Mouse (Mus musculus): ENCODE results near the gene Ywhag. TPM values are rescaled to one million over a fixed set of nuclear protein-coding genes. Genes with fewer than 3 reads are reported as not detected.
A peak's percentile ranks its signal among the peaks of the same experiment; 100 is the strongest.

Ywhag gene
- polyA plus RNA-seq, 1 experiment from 2014 or later, result 154 TPM

DNA sequence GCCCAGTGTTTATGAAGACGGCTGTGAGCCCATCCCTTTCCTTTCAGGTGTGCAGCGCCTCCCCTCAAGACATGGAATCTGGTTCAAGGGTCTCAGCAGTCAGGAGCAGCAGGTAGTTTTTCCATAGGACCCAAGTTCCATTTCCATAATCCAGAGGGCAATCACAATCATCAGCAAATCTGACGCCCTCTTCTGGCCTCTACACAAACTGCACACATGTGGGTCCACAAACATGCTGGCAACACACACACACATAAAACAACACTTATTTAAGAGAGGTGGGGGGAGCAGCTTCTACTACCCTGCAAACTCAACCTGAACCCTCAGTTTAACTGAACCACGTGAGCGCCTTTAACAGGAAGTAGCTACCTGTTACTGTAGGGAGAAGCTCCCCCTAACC, 15.8 kb downstream of the Ywhag start:
- Histone ChIP-seq H3K27me3 (replicated peaks) (no peaks in the 10 kb centered on the region), H3K9ac (no peak overlapping the region), H3K4me1 (replicated peaks) (0 out of 2 replicates have a peak, but pooled peaks cover 6% of the 10 kb centered on the region), H3K27ac (no peak overlapping the region), H3K4me2 (replicated peaks) (no peak overlapping the region), H3K36me3 (peaks cover 39% of the 10 kb centered on the region), H3K9me3 (no peaks in the 10 kb centered on the region), H3K4me3 (replicated peaks) (no peak overlapping the region)
- WGBS, result 93% methylated on average over 5 of the region's 5 CpGs
- no peak for ATAC-seq

DNA sequence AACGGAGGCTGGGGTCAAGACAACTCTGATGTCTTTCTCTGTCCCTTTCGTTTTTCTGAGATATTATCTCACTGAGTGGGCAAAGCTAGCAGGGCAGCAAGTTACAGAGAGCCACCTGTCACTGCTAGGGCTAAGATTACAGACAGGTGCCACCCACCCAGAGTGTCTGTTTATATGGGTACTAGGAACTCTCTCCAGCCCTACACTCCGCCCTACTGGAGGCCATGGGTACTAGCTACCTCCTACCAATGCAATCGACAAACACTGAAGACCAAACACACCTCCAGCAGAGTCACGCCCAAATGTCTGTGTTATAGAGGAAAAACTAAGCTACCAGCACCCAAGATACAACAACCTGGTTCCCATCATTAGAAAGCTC, 16.4 kb downstream of the Ywhag start:
- Histone ChIP-seq H3K4me1 (replicated peaks) (0 out of 2 replicates have a peak, but pooled peaks cover 6% of the 10 kb centered on the region), H3K4me3 (replicated peaks) (no peak overlapping the region), H3K36me3 (peaks cover 39% of the 10 kb centered on the region), H3K27me3 (replicated peaks) (no peaks in the 10 kb centered on the region), H3K4me2 (replicated peaks) (no peak overlapping the region), H3K9ac (no peak overlapping the region), H3K9me3 (no peaks in the 10 kb centered on the region), H3K27ac (no peak overlapping the region)
- WGBS, result 89% methylated on average over 5 of the region's 5 CpGs
- no peak for ATAC-seq

DNA sequence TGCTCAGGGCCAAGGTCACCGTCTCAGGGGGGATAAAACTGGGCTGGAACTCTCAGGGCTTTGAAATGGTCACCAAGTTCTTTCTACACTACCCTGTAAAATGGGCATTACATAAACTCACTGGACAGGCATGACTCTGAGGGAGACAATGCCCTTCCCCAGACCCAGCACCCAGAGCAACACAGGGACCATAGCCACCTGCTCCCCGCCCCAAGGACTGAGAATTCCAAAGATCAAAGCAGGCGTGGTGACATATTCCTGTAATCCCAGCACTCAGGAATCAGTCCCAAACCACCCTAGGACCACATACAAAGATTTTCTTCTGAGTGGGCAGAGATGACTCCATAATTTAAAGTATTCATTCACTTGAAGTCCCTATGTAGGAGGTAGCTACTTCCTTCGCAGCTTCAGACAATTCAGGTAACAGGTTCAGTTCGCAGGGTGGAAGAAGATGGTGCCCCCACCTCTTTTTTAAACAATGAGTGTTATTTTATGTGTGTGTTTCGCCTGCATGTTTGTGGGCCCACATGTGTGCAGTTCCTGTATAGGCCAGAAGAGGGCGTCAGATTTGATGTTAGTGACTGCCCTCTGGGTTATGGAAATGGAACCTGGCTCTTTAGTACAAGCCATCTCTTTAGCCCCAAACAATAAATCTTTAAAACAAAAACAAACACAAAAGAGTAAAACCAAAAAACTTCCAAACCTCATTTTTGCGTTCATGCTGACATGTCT, 16.9 kb downstream of the Ywhag start:
- 92% methylated on average over 8 of the region's 8 CpGs for WGBS
- no peak overlapping the region for H3K4me2 ChIP-seq (replicated peaks)
- H3K9ac ChIP-seq, result no peak overlapping the region
- no peak for ATAC-seq
- no peaks in the 10 kb centered on the region for H3K27me3 ChIP-seq (replicated peaks)
- no peak overlapping the region for H3K27ac ChIP-seq
- no peak overlapping the region for H3K4me3 ChIP-seq (replicated peaks)
- peaks cover 39% of the 10 kb centered on the region for H3K36me3 ChIP-seq
- H3K9me3 ChIP-seq, result no peaks in the 10 kb centered on the region
- 0 out of 2 replicates have a peak, but pooled peaks cover 6% of the 10 kb centered on the region for H3K4me1 ChIP-seq (replicated peaks)

DNA sequence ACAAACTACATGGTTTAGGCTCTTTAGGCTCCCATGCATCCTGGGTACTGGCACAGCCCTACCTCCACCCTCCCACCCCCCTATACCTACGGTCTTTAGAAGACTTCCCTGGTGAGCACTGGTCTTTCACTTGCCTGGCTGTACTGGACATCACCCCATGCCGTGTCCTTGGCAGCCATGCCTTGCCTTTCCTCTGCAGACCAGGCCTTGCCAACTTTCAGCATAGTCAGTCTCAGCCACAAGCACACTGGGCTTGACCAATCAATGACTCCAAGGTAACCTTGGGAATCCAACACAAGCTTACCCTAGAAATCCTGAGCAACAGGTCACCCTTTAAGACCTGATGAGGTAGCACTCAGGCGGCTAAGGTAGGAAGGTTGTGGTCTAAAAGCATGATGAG, 17.8 kb downstream of the Ywhag start:
- ATAC-seq, result no peak
- Histone ChIP-seq H3K27ac (no peak overlapping the region), H3K9ac (no peak overlapping the region), H3K4me3 (replicated peaks) (no peak overlapping the region), H3K4me2 (replicated peaks) (no peak overlapping the region), H3K4me1 (replicated peaks) (0 out of 2 replicates have a peak, but pooled peaks cover 6% of the 10 kb centered on the region), H3K36me3 (peaks cover 31% of the 10 kb centered on the region), H3K9me3 (no peaks in the 10 kb centered on the region), H3K27me3 (replicated peaks) (no peaks in the 10 kb centered on the region)
- WGBS, result 84% methylated on average over 3 of the region's 3 CpGs

DNA sequence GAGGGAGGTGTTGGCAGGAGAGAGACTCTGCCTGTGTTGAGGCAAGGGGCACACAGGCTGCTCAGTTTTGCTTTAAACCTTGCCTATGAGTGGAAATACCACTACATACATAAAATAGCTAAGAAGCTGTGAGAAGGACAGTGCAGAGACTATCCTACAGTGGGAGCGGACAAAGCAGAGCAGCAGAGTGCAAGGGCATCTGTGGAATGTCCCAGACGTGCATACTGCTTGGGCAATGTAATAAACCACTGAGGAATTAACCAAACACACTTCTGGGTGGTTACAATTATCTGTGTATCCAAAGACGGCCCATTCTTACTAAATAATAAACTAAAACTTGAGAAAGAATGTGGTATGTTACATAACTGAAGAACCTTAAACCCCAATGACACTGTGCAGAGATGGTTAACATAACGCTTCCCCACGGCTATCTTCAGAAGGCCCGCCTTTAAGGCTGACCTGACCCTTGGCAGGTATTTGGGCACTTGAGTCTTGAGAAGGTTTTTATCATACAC, 18.3 kb downstream of the Ywhag start:
- ATAC-seq, result peak; percentile 63

DNA sequence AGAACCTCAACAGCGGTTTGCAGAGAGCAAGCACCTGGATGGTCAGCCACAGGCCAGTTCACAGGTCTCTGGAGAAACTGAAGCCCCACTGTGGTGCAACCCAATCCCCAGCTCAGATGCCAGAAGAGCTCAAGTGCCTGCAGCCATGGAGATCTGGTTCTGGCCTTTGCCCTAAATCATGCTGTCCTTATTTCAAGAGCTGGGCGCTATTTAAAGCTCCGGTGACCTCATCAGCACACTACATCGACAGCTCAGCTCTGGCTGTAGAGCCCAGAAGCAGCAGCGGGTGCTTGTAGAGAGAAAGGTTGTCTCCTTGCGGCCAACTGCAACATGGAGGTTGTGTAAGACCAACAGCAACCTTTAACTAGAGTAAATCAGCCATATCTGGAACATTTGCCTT, 20.3 kb downstream of the Ywhag start:
- 74% methylated on average over 6 of the region's 6 CpGs for WGBS
- Histone ChIP-seq H3K4me1 (replicated peaks) (0 out of 2 replicates have a peak, but pooled peaks cover 6% of the 10 kb centered on the region), H3K4me2 (replicated peaks) (no peak overlapping the region), H3K4me3 (replicated peaks) (no peak overlapping the region), H3K27ac (no peak overlapping the region), H3K27me3 (replicated peaks) (no peaks in the 10 kb centered on the region), H3K9me3 (no peaks in the 10 kb centered on the region), H3K36me3 (peaks cover 36% of the 10 kb centered on the region), H3K9ac (no peak overlapping the region)
- ATAC-seq, result no peak

More for the DNA sequence above, 18.3 kb downstream of the Ywhag start:
- Histone ChIP-seq H3K4me1 (replicated peaks) (0 out of 2 replicates have a peak, but pooled peaks cover 6% of the 10 kb centered on the region), H3K4me3 (replicated peaks) (no peak overlapping the region), H3K9ac (no peak overlapping the region), H3K4me2 (replicated peaks) (no peak overlapping the region), H3K27ac (0 out of 2 replicates have a peak overlapping the region, but pooled peaks have one; percentile 20), H3K27me3 (replicated peaks) (no peaks in the 10 kb centered on the region), H3K36me3 (peaks cover 31% of the 10 kb centered on the region), H3K9me3 (no peaks in the 10 kb centered on the region)
- WGBS, result 52% methylated on average over 6 of the region's 6 CpGs

DNA sequence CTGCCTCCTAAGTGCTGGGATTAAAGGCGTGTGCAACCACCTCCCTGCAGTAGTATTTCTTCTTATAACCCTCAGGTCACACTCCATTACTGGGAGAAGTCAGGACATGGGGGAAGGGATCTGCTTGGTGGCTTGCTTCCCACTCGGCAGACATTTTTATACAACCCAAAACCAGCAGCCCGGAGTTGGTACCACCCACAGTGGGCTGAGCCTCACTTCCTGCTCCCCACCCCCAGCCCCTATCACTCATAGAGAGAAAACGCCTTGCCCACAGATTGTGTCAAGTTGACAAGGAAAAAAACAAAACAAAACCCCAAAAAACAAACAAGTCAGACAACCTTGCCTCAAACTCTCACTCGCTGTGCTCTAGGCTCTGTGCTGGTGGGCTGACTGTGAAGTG, 21.2 kb downstream of the Ywhag start:
- peaks cover 37% of the 10 kb centered on the region for H3K36me3 ChIP-seq

DNA sequence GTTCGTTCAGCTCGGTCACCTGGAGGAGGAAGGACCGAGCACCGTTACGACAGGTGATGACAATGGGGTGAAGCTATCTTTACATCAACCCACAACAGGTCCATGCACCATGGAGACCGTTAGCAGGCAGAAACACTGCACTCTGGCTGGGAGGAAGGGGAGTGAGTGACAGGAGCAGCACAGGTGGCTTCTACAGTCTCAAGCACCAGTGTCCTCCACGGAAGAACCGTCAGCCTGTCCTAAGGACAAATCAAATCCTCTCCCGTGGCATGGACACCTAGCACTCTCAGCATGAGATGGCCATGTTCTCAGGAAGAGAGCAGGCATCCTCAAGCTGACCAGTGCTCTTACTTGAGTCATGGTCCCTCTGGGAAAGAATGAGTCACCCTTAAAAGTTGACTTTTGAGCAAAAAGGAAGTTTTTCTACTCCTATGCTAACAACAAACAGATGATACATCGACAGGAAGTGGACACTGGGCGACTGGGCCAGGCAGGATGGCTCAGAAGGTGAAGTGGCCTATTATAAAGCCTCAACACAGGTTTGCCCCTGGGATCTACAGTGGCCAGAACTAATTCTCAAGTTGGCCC, 22.7 kb downstream of the Ywhag start:
- 85% methylated on average over 11 of the region's 11 CpGs for WGBS
- no peak overlapping the region for H3K27ac ChIP-seq
- H3K27me3 ChIP-seq (replicated peaks), result no peaks in the 10 kb centered on the region
- H3K9me3 ChIP-seq, result no peaks in the 10 kb centered on the region
- peaks cover 37% of the 10 kb centered on the region for H3K36me3 ChIP-seq
- no peak for ATAC-seq
- H3K4me1 ChIP-seq (replicated peaks), result 0 out of 2 replicates have a peak, but pooled peaks cover 14% of the 10 kb centered on the region
- H3K4me2 ChIP-seq (replicated peaks), result no peak overlapping the region
- H3K9ac ChIP-seq, result no peak overlapping the region
- no peak overlapping the region for H3K4me3 ChIP-seq (replicated peaks)

More for the DNA sequence above, 21.2 kb downstream of the Ywhag start:
- Histone ChIP-seq H3K27me3 (replicated peaks) (no peaks in the 10 kb centered on the region), H3K4me1 (replicated peaks) (0 out of 2 replicates have a peak, but pooled peaks cover 6% of the 10 kb centered on the region), H3K9ac (no peak overlapping the region), H3K4me2 (replicated peaks) (no peak overlapping the region), H3K4me3 (replicated peaks) (no peak overlapping the region), H3K27ac (no peak overlapping the region), H3K9me3 (no peaks in the 10 kb centered on the region)
- WGBS, result 64% methylated on average over 5 of the region's 5 CpGs
- no peak for ATAC-seq

DNA sequence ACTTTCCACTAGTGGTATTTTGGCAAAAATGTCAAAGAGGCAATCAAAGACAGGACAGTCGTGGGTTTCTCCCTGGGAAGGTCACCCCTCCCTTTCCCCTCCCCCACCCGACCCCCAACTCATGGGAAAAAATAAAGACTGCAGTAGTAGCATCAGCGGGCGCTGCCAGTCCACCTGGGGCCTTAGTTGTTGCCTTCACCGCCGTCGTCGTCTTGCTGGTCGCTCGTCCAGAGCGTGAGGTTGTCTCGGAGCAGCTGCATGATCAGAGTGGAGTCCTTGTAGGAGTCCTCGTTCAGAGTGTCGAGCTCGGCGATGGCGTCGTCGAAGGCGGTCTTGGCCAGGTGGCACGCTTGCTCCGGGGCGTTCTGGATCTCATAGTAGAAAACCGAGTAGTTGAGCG, 23.6 kb downstream of the Ywhag start:
- H3K36me3 ChIP-seq, result peaks cover 36% of the 10 kb centered on the region

DNA sequence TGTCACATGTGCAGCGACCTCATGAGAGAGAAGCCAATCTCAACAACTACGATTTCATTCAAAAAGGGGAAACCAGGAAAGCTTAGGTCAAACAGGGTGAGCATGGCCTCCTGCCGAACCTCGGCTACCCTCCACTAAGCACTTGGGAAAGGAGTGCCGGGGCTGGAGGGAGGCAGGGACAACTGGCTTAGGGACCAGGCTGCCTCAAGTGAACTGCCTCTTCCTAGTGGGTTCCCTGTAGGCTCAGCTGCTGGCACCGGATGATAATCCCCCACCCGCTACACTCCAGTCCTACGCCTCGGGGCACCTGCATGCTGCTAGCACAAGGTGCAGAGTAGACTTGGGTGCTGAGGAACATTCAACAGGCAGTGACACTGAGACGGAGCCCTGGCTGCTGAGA, 24.8 kb downstream of the Ywhag start:
- no peak for ATAC-seq
- H3K9ac ChIP-seq, result no peak overlapping the region
- no peak overlapping the region for H3K4me3 ChIP-seq (replicated peaks)
- no peak overlapping the region for H3K27ac ChIP-seq
- WGBS, result 90% methylated on average over 10 of the region's 10 CpGs
- peaks cover 34% of the 10 kb centered on the region for H3K36me3 ChIP-seq
- no peak overlapping the region for H3K4me2 ChIP-seq (replicated peaks)
- H3K4me1 ChIP-seq (replicated peaks), result peaks cover 12% of the 10 kb centered on the region; the same call in 1 of the 2 replicates
- no peaks in the 10 kb centered on the region for H3K9me3 ChIP-seq
- no peaks in the 10 kb centered on the region for H3K27me3 ChIP-seq (replicated peaks)

More for the DNA sequence above, 23.6 kb downstream of the Ywhag start:
- 91% methylated on average over 25 of the region's 25 CpGs for WGBS
- Histone ChIP-seq H3K9ac (no peak overlapping the region), H3K27me3 (replicated peaks) (no peaks in the 10 kb centered on the region), H3K4me2 (replicated peaks) (no peak overlapping the region), H3K9me3 (no peaks in the 10 kb centered on the region), H3K27ac (no peak overlapping the region), H3K4me3 (replicated peaks) (no peak overlapping the region), H3K4me1 (replicated peaks) (peaks cover 11% of the 10 kb centered on the region; the same call in 1 of the 2 replicates)
- ATAC-seq, result no peak

DNA sequence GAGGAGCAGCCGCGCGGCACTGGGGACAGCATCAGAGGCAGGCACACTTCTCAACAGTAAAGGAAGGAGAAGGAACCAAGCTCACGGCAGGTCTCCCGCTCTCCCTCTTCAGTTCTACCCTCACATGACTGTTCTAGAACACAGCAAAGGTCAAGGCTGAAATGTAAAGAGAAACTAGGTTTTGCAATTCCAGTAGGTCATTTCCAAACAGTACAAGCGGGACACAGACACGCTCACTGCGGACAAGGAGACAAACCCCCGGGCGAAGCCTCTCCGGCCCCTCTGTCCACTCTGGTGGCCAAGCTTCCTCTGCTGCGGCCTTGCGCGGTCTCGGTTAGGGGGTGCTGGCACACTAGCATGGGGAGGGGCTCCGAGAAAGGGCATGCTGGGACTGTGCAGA, 25.4 kb downstream of the Ywhag start:
- ATAC-seq, result no peak
- H3K9ac ChIP-seq, result no peak overlapping the region
- H3K4me3 ChIP-seq (replicated peaks), result no peak overlapping the region
- 93% methylated on average over 16 of the region's 16 CpGs for WGBS
- peaks cover 12% of the 10 kb centered on the region; the same call in 1 of the 2 replicates for H3K4me1 ChIP-seq (replicated peaks)
- no peaks in the 10 kb centered on the region for H3K27me3 ChIP-seq (replicated peaks)
- no peaks in the 10 kb centered on the region for H3K9me3 ChIP-seq
- no peak overlapping the region for H3K27ac ChIP-seq
- peaks cover 34% of the 10 kb centered on the region for H3K36me3 ChIP-seq
- no peak overlapping the region for H3K4me2 ChIP-seq (replicated peaks)

DNA sequence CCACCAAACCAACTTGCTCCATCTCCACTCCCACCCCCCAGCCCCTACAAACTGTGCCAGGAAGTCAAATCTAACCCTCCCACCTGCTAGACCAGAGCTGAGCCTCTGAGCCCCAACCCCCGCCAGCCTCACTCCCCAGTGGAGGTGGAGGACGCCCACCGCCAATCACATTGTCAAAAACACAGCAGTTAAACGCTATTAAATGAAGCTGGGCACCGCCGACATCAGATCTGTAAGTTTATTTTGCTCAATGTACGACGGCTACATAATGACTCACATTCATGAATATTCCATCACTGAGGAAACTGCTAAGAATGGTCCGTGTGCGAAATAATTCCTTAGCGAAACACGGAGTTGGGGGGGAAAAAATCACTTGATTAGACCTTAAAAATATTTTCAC, 26.2 kb downstream of the Ywhag start:
- peaks cover 34% of the 10 kb centered on the region for H3K36me3 ChIP-seq
- no peak overlapping the region for H3K9ac ChIP-seq
- H3K4me3 ChIP-seq (replicated peaks), result no peak overlapping the region
- H3K9me3 ChIP-seq, result no peaks in the 10 kb centered on the region
- no peaks in the 10 kb centered on the region for H3K27me3 ChIP-seq (replicated peaks)
- peaks cover 14% of the 10 kb centered on the region; the same call in 1 of the 2 replicates for H3K4me1 ChIP-seq (replicated peaks)
- WGBS, result 84% methylated on average over 12 of the region's 12 CpGs
- ATAC-seq, result no peak
- no peak overlapping the region for H3K27ac ChIP-seq
- no peak overlapping the region for H3K4me2 ChIP-seq (replicated peaks)

All from intestine, embryonic 15.5 days (tissue).